Mouse (Mus musculus) limb, embryonic 14.5 days (tissue): ENCODE measurements around the gene Tmem131l. TPM values are rescaled to one million over a fixed set of nuclear protein-coding genes. Genes with fewer than 3 reads are reported as not detected.

Experiments
- ATAC-seq: fragments of 200-750 bp; cut with Nextera tagmentation; 2 replicates; pipeline ENCODE4 v1.8.0; 2017; ENCODE audit warnings: low read depth, moderate number of reproducible peaks, moderate TSS enrichment; ENCODE audit not compliant: low FRiP score
- DNase-seq: peaks from one replicate; pipeline ENCODE4 v3.0.0-alpha.2; 2015; ENCODE audit warnings: low spot score
- H3K27ac ChIP-seq: fragments of 300-500 bp; sonication (generic); replicated peaks from 2 replicates; pipeline ENCODE4 v1.5.1; 2014; ENCODE audit warnings: low read depth, mild to moderate bottlenecking, low read length, moderate library complexity, mixed read lengths
- H3K27me3 ChIP-seq: fragments of 300-500 bp; sonication (generic); 2 replicates; pipeline ENCODE4 v1.6.1; 2014; ENCODE audit warnings: low read length, mixed read lengths; ENCODE audit not compliant: control insufficient read depth, insufficient read depth
- H3K36me3 ChIP-seq: fragments of 300-500 bp; sonication (generic); 2 replicates; pipeline ENCODE4 v1.6.1; 2014; ENCODE audit warnings: mild to moderate bottlenecking, low read length, moderate library complexity, mixed read lengths; ENCODE audit not compliant: control insufficient read depth, insufficient read depth
- H3K4me1 ChIP-seq: fragments of 300-500 bp; sonication (generic); 2 replicates; pipeline ENCODE4 v1.6.1; 2014; ENCODE audit warnings: antibody characterized with exemption, low read length, mixed read lengths; ENCODE audit not compliant: control insufficient read depth, insufficient read depth
- H3K4me2 ChIP-seq: fragments of 300-500 bp; sonication (generic); replicated peaks from 2 replicates; pipeline ENCODE4 v1.6.1; 2014; ENCODE audit warnings: low read depth, mild to moderate bottlenecking, low read length, moderate library complexity; ENCODE audit not compliant: severe bottlenecking
- H3K4me3 ChIP-seq: fragments of 300-500 bp; sonication (generic); replicated peaks from 2 replicates; pipeline ENCODE4 v1.5.1; 2014; ENCODE audit warnings: low read length
- H3K9ac ChIP-seq: fragments of 300-500 bp; sonication (generic); 2 replicates; pipeline ENCODE4 v1.6.1; 2014; ENCODE audit warnings: mild to moderate bottlenecking, low read depth, low read length, moderate library complexity; ENCODE audit not compliant: severe bottlenecking
- H3K9me3 ChIP-seq: fragments of 300-500 bp; sonication (generic); 2 replicates; pipeline ENCODE4 v1.6.1; 2016; ENCODE audit warnings: low read length; ENCODE audit not compliant: control insufficient read depth
- POLR2A ChIP-seq: fragments of 200-500 bp; IDR thresholded peaks from 2 replicates; pipeline ENCODE4 v1.8.0; 2012; ENCODE audit warnings: inconsistent platforms, mild to moderate bottlenecking, moderate library complexity, borderline replicate concordance; ENCODE audit not compliant: insufficient read depth, insufficient read length; ENCODE audit errors: extremely low read depth
- WGBS: fragments of 180-500 bp; shearing (Covaris S2); extraction: QIAGEN DNeasy Blood & Tissue Kit; methylation state at CpG from one replicate; pipeline ENCODE4 v1.1.7; 2014; 5-methylcytosine and 5-hydroxymethylcytosine counted together
- polyA plus RNA-seq, 2 experiments: library from polyadenylated mRNA; depleted of rRNA in 1 of 2; stranded (reverse) in 1 of 2; unstranded in 1 of 2; fragments of >200 nt; fragmentation: Nextera tagmentation in 1 of 2; extraction: Ambion mirVana in 1 of 2; gene quantifications; 2 replicates each; pipeline versions ENCODE4 v1.2.1 to v1.2.3; 2012 to 2014

The Tmem131l gene
- polyA plus RNA-seq, 2 experiments = 52.4 to 59.8 TPM

DNA sequence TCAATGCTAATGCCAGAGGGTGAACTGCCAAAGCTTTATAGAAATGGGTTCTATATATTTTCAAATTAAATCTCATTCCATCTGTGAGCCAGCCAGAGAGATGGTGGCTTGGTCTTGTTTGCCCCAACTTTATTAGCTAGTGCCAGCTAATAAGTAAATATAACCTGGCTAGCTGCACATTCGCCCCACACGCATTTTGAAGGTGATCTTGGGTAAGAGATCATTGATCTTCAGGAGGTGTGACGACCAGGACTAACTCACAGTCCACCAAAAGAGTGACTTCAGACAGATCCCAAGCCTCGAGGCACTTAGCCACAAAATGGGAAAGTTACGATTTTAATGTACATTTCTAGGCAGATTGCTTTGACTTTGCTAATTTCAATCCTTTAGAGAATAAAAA is 21.0 kb upstream of the Tmem131l start:
- 65% methylated on average over 5 of the region's 5 CpGs for WGBS
- no peak overlapping the region for H3K27ac ChIP-seq
- ATAC-seq = no peak
- H3K36me3 ChIP-seq = no peaks in the 10 kb centered on the region
- H3K4me1 ChIP-seq = peaks cover 16% of the 10 kb centered on the region; the same call in 1 of the 2 replicates
- TF ChIP-seq POLR2A = no peak
- no peak overlapping the region for H3K9ac ChIP-seq
- H3K4me3 ChIP-seq = no peak overlapping the region
- H3K4me2 ChIP-seq = no peak overlapping the region
- no peak for DNase-seq
- no peaks in the 10 kb centered on the region for H3K27me3 ChIP-seq
- H3K9me3 ChIP-seq = no peaks in the 10 kb centered on the region

DNA sequence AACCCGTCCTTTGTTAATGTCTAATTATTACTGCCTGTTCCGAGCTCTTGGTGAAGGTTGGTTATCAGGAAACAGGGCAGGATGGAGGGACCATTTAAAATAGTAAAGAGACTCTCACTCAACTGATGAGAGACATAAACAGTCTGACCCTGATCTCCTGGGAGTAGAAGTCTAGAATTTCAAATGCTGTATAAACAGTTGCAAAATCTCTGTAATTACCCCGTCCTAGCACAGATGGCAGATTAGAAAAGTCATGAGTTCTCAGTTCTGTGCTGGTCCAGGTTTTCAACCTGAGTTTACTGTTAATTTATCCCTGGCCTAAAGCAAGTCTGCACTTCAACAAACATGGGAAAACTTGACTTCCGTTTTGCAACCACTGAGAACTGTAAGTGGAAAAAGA is 20.2 kb upstream of the Tmem131l start:
- WGBS = 6% methylated on average over 4 of the region's 4 CpGs
- ATAC-seq = no peak

DNA sequence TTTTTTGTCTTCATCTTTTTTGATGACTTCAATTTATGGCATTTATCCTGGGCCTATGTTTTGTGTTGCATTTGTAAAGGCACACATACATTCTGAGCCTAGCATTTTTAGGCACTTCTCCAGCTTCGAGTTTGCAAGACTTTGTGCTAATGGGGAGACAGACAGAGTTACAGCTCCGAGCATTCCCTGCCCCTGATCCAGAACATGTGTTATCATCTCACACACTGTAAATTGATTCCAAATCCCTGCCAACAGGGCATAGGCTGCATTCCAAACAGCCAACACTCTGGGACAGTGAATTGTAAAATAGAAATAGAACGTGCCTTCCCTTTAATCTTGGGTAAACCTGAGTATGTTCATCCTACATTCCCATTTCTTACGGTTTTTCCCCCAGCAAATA is 19.7 kb upstream of the Tmem131l start:
- H3K36me3 ChIP-seq = no peaks in the 10 kb centered on the region
- peaks cover 16% of the 10 kb centered on the region; the same call in 1 of the 2 replicates for H3K4me1 ChIP-seq
- ATAC-seq (peak; percentile 74), DNase-seq (peak; percentile 59)
- no peak overlapping the region for H3K9ac ChIP-seq
- WGBS = 4% methylated on average over 4 of the region's 4 CpGs
- H3K27ac ChIP-seq = peak overlapping the region; percentile 50; the same call in 1 of the 2 replicates
- no peaks in the 10 kb centered on the region for H3K9me3 ChIP-seq
- no peaks in the 10 kb centered on the region for H3K27me3 ChIP-seq
- H3K4me3 ChIP-seq = no peak overlapping the region
- H3K4me2 ChIP-seq = peak overlapping the region; percentile 26; the same call in 1 of the 2 replicates
- TF ChIP-seq POLR2A = no peak

More for the DNA sequence above, 20.2 kb upstream of the Tmem131l start:
- Histone ChIP-seq H3K9me3 (no peaks in the 10 kb centered on the region), H3K36me3 (no peaks in the 10 kb centered on the region), H3K4me3 (no peak overlapping the region), H3K27ac (no peak overlapping the region), H3K27me3 (no peaks in the 10 kb centered on the region), H3K4me2 (no peak overlapping the region), H3K9ac (no peak overlapping the region), H3K4me1 (peaks cover 16% of the 10 kb centered on the region; the same call in 1 of the 2 replicates)
- DNase-seq = no peak
- no peak for TF ChIP-seq POLR2A

DNA sequence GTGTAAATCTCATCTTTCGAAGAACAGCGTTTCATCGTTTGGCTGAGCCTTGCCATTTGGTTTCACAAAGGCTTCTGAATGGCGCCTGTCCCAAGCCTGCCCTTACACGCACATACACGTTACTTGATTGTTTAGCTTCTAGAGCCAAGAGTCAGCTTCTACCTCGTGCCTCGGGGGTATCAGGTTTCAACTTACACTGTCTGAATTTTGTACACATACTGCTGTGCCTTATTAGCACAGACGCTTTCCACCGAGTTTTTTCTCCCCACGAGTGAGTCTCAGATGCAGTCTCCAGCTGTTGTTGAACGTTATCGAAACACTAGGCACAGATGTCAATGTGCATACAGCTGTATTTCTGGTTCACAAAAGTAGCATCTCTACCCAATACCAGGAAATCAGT is 19.3 kb upstream of the Tmem131l start:
- Histone ChIP-seq H3K27ac (peak overlapping the region; percentile 50; the same call in 1 of the 2 replicates), H3K4me1 (peaks cover 16% of the 10 kb centered on the region; the same call in 1 of the 2 replicates), H3K27me3 (no peaks in the 10 kb centered on the region), H3K36me3 (no peaks in the 10 kb centered on the region), H3K4me3 (0 out of 2 replicates have a peak overlapping the region, but pooled peaks have one; percentile 0), H3K4me2 (peak overlapping the region; percentile 26; the same call in 1 of the 2 replicates), H3K9ac (no peak overlapping the region), H3K9me3 (no peaks in the 10 kb centered on the region)
- ATAC-seq = peak; percentile 84
- no peak for TF ChIP-seq POLR2A
- peak; percentile 81 for DNase-seq
- WGBS = 13% methylated on average over 13 of the region's 13 CpGs

DNA sequence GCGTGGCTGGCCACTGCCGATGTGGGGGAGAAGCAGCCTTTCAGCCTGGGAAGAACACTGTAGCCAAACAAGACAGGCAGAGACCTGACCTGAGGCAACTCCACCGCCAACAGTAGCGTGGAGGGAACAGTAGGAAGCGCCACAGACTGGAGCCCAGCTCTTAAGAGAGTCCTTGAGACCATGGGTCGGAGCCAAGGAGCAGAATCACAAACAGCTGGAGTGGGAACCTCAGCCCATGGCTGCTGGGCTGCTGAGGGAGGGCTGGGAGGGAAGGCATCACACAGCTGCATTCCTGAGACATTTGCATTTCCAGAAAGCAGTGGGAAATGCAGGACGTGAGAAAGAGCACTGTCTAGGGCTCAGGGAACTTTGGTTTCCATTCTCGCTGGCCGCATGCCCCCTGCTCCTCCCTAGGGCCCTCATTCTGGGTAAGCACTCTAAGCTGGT is 8.8 kb upstream of the Tmem131l start:
- Histone ChIP-seq H3K4me3 (no peak overlapping the region), H3K9me3 (no peaks in the 10 kb centered on the region), H3K36me3 (no peaks in the 10 kb centered on the region), H3K27me3 (no peaks in the 10 kb centered on the region), H3K4me1 (peaks cover 14% of the 10 kb centered on the region), H3K4me2 (0 out of 2 replicates have a peak overlapping the region, but pooled peaks have one; percentile 13), H3K27ac (0 out of 2 replicates have a peak overlapping the region, but pooled peaks have one; percentile 43), H3K9ac (no peak overlapping the region)
- ATAC-seq = peak; percentile 91
- 9% methylated on average over 9 of the region's 9 CpGs for WGBS
- DNase-seq = peak; percentile 81
- TF ChIP-seq POLR2A = no peak

DNA sequence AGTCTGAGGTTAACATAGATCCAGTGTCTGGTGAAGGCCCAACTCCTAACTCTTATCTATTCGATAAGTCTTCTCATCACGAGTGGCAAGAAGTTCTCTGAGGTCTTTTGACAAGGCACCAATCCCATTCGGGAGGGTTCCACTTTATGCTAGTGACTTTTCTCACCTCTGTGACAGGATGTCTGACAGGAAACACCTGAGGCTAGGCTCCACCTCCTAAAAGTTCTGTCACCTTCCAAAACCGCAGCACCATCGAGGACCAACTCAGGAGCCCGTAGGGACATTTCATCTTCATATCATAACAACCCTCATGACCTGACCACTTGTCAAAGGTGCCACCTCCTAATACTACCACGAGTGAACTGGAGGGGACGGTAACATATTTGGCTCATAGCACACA is 6.2 kb upstream of the Tmem131l start:
- Histone ChIP-seq H3K4me1 (peaks cover 14% of the 10 kb centered on the region), H3K36me3 (no peaks in the 10 kb centered on the region), H3K27ac (no peak overlapping the region), H3K4me3 (no peak overlapping the region), H3K9me3 (no peaks in the 10 kb centered on the region), H3K27me3 (no peaks in the 10 kb centered on the region), H3K9ac (no peak overlapping the region), H3K4me2 (no peak overlapping the region)
- WGBS = 89% methylated on average over 8 of the region's 8 CpGs
- ATAC-seq (no peak), DNase-seq (no peak)
- no peak for TF ChIP-seq POLR2A
